Mouse (Mus musculus): ENCODE measurements around the gene Tead4. TPM values are rescaled to one million over a fixed set of nuclear protein-coding genes. Genes with fewer than 3 reads are reported as not detected.

Tead4 gene
- 9.4 and 9.6 TPM in 2 replicates for polyA plus RNA-seq (2015; fragmentation: Nextera tagmentation; extraction: Ambion mirVana)

GRCm38 (mm10) chr6:128300134-128301001 is at the start of gene Tead4:
Gene Tead4 (minus strand): TSS chr6:128300823.

Other genes starting within 250 kb of the Tead4 start
- 78.7 and 81.9 TPM in 2 replicates for gene Tspan9, start 157.2 kb downstream of the Tead4 start, polyA plus RNA-seq (2015; fragmentation: Nextera tagmentation; extraction: Ambion mirVana)
- 5.0 and 5.1 TPM in 2 replicates for gene Tulp3, start 55.0 kb upstream of the Tead4 start, polyA plus RNA-seq (2015; fragmentation: Nextera tagmentation; extraction: Ambion mirVana)
- gene Rhno1, start 62.1 kb upstream of the Tead4 start, polyA plus RNA-seq (2015; fragmentation: Nextera tagmentation; extraction: Ambion mirVana): 31.8 and 33.6 TPM in 2 replicates
- 6.0 and 6.3 TPM in 2 replicates for gene Foxm1, start 62.1 kb upstream of the Tead4 start, polyA plus RNA-seq (2015; fragmentation: Nextera tagmentation; extraction: Ambion mirVana)
- 0.10 and 0.17 TPM in 2 replicates for gene Tex52, start 74.6 kb upstream of the Tead4 start, polyA plus RNA-seq (2015; fragmentation: Nextera tagmentation; extraction: Ambion mirVana)
- gene Gm44596, start 74.7 kb upstream of the Tead4 start, polyA plus RNA-seq (2015; fragmentation: Nextera tagmentation; extraction: Ambion mirVana): not detected in 2 replicates
- gene Nrip2, start 98.5 kb upstream of the Tead4 start, polyA plus RNA-seq (2015; fragmentation: Nextera tagmentation; extraction: Ambion mirVana): 5.0 and 5.8 TPM in 2 replicates
- 17.1 and 19.7 TPM in 2 replicates for gene Itfg2, start 124.1 kb upstream of the Tead4 start, polyA plus RNA-seq (2015; fragmentation: Nextera tagmentation; extraction: Ambion mirVana)
- gene Fkbp4, start 137.9 kb upstream of the Tead4 start, polyA plus RNA-seq (2015; fragmentation: Nextera tagmentation; extraction: Ambion mirVana): 115 and 127 TPM in 2 replicates
- 0.94 and 0.99 TPM in 2 replicates for gene Pzp, start 225.9 kb upstream of the Tead4 start, polyA plus RNA-seq (2015; fragmentation: Nextera tagmentation; extraction: Ambion mirVana)